Mouse (Mus musculus) thymus, postnatal 10 days (tissue): ENCODE data around the gene Zbtb3.

Experiments used
- DNase-seq, 2 experiments: peaks; one replicate each; pipeline ENCODE4 v3.0.0; 2021; ENCODE audit warnings: low spot score in 2 of 2

The Zbtb3 gene

DNA sequence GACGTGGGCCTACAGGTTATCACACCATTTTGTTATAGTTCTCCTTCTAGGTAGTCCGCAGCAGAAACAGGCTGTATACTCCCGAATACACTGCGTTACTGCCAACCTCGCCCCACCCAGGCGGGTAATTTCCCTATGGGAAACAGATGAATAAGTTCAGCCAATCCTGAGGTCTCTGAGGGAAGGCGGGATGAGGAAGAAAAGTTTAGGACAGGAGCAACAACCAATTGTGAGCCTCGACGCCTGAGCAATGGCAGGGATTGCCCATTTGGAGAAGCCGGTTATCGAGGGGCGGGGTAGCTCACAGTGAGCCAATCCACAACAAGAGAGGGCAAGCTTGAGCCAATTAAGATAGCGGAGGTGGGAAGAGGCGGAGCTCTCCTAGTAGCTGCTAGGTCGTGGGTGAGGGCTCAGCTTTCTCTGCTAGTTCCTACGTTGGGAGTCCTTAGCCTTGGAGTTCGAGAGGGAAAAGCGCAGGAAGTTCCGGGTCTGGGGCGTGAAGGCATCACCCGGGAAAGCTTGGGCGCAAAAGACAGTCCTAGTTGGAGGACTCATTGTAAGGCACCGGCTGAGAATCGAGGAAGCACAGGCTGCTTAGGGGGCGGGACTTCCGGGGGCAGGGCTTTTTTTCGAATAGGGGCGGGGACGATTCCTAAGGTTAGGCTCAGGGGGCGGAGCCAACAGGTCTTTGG is at the start of gene Zbtb3:
Gene Zbtb3, plus strand, starts transcription at position 426 of the 692 bp plus-strand sequence.
- DNase-seq: peak; percentile 85 to 92

DNA sequence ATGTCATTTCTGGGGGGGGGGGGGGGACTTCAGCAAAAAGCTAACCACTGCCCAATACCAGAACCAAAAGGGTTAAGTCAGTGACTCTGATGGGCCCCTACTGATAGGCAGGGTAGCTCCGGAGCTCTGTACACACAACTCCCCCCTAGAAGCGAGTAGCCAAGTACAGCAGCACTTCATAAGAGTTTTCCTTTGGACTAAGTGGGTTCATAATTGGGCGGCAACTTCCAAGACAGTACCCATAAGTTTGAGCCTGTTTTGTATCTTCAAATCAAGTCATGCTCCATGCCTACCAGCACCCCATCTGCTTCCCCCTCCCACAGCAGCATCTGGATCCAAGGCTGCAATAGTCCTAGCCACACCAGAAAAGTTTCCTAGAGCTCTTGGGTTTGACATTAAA is 46.7 kb upstream of the Zbtb3 start:
- no peak for DNase-seq

DNA sequence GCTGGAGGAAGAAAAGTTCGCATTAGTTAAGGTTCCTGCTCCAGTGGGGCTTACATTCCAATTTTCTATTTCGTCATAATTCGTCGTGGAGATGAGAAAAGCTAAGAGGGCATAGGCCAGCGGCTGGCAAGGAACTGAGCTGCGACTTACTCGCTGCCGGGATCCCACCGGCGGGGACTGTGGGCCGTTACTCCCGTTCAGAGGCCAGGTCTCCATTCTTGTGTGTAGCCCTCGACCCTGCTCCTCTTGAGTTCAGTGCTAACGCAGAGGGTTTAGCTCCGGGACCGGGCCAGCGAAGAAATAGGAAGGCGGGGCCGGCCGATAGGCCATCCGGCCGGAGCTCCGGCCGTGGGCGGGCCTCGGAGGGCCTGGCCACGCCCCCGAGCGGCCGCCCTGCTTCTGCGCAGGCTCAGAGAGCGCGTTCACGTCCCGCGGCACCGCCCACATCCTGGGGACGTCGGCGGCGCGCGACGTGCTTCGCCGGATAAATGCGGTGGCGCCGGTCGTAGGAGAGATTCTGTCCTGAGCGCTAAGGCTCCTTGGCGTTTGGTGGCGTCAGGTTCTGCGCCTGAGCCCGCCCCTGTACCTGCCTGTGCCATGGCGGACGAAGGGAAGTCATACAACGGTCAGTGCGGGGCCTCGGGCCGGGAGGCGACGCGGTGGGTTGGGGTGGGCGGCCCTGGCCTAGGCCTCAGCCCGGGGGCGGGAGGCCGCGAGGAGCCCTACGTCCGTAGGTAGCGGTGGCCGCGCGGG is 45.5 kb upstream of the Zbtb3 start, which contains the start of gene Nxf1:
Gene Nxf1, plus strand, starts transcription at position 439 of the 753 bp plus-strand sequence.
- DNase-seq: peak; percentile 86 to 93

DNA sequence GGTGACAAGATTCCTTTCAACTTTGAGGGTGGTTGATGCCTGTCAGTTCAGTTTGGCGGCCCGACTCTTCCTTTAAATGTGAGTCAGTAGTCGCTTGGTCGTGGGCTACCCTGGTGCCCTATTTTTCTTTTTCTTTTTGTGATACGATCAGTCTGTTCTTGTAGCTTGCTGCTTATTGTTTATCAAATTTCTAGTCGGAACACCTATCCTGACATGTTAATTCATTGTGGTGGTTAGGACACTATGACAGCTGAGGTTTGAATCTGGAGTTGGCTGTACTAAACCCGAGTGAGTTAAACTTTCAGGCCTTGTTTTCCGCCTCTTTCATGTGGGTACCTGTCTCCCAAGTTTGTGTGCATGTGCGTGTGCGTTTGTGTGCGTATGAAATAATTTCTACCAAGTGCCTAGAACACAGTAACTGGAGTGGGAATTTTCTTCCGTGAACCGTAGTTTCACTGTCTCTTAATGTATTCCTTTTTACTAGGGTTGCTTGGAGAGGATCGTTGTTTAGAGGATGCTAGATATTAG is 44.8 kb upstream of the Zbtb3 start:
- DNase-seq: no peak

DNA sequence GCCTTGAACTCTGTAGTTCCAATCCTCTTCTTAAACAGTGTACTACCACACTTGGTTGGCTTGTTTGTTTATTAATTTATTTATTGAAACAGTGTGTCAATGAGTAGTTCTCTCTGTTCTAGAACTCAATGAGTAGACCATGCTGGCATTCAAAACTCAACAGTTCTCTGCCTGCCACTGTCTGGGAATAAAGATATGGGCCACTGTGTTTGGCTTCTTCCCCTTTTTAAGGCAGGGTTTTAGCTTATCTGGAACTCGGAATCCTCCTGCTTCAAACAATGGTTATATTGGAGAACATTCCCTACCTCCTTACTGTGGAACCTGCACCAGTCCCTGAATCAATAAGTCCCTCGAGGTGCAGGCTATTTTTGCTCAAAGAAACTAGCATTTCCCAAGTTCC is 43.5 kb upstream of the Zbtb3 start:
- DNase-seq: no peak

DNA sequence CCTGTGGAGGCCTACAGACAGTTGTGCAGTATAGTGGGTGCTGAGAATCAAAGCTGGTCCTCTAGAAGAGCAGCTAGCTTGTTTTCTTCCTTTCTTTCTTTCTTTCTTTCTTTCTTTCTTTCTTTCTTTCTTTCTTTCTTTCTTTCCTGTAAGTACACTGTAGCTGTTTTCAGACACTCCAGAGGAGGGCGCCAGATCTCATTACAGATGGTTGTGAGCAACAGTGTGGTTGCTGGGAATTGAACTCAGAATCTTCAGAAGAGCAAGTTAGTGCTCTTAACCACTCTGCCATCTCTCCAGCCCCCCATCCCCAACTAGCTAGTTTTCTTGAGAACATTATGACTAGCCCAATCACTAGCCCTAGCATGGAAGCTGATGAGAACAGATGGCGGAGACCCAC is 41.6 kb upstream of the Zbtb3 start:
- DNase-seq: no peak

DNA sequence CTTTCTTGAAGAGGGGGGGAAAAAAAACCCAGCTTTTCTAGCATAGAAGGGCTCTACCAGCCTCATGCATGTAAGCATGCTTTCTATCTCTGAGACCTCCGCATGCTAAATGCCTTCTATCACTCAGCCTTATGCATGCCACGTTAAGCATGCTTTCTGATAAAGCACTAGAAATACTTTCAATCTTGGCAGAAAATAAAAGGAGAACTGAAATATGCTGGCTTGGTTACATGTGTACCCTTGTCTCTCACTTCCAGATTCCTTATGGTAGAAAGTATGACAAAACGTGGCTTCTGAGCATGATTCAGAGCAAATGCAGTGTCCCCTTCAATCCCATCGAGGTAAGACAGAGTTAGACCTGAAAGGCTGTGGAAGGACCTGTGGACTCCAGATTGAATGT is 39.1 kb upstream of the Zbtb3 start:
- no peak for DNase-seq

DNA sequence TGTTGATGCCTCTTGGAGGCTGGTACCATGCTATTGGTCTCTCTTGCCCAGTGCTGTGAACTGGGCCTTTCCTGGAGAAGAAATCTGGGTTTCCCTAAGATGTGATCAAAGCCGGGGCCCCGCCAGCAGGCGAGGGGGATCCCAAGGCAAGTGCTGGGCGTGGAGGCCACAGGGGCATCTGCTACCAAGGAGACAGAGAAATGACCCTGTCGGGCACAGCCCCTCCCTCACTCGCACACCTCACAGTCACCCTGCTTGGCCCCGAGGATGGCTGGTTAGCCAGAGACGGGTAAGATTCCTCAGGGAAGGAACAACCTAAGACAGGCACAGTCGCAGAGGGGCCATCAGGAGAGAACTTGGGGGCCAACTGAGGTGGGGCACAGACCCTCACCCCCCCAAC is 36.8 kb upstream of the Zbtb3 start:
- no peak for DNase-seq

DNA sequence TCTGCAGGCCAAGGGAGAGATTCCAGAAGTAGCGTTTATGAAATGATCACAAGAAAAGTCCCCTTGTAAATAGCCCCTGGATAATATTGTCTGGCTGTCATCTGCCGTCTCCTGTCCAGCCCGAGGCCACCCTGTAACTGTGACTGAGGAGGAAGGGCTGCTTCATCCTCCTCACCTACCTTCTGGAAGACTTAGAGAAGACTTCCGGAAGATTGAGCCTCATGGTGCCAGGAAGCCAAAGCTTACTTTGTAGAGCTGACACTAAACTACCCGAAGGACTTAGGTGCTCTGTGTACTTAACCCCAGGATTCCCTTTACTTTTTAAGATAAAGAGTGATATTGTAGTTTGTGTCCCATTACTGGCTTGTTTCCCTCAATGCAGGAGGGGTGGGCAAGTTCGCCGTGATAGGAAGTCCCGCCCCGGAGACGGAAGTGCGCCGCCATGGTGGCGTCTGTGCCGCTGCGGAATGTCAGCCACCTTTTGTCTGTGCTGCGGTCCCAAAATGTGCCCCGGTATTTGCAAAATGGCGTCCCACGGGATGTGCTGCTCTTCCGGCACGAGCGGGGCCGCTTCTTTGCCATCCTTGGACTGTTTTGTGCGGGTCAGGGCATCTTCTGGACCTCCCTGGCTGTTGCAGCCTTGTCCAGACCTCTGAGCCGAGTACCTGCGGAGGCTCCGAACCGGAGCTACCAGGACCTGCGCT is 31.6 kb upstream of the Zbtb3 start, which contains the start of gene Tmem223:
Gene Tmem223, plus strand, starts transcription at position 430 of the 704 bp plus-strand sequence.
- peak; percentile 73 to 85 for DNase-seq

DNA sequence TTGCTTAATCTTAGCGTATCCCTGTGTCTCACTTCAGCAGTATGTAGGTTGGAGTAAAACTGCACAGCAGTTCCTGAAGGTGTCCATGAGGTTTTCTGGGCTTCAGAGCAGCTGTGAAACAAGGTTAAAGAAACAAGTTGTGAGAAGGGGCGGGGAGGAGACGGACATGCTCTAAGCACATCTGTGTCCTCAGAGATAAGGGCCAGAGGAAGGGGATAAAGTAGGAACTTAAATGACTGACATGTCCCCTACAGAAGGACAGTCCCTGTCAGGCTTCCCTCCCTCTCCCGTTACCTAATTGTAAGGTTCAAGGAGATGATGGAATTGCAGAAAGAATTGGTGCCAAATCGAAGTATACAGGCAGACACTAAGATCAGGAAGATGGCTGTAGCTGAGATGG is 29.4 kb upstream of the Zbtb3 start:
- no peak for DNase-seq

DNA sequence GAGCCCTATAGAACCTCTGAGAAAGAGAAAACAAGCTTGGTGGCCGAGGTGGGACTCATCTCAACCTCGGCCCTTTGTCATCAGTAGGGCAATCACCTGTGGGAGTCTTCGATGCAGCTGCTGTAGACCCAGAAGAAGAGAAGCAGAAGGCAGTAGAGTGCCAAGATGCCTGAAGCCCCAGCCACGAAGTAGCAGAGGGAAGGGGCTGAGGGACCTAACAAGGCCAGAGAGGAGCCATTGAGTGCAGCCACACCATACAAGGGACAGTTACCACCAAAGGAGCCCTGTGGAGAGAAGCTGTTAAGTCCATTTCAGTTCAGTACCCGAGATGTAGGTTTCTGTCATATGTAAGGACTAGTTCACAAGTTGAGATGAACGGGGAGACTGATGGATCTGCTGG is 28.9 kb upstream of the Zbtb3 start:
- DNase-seq: no peak

DNA sequence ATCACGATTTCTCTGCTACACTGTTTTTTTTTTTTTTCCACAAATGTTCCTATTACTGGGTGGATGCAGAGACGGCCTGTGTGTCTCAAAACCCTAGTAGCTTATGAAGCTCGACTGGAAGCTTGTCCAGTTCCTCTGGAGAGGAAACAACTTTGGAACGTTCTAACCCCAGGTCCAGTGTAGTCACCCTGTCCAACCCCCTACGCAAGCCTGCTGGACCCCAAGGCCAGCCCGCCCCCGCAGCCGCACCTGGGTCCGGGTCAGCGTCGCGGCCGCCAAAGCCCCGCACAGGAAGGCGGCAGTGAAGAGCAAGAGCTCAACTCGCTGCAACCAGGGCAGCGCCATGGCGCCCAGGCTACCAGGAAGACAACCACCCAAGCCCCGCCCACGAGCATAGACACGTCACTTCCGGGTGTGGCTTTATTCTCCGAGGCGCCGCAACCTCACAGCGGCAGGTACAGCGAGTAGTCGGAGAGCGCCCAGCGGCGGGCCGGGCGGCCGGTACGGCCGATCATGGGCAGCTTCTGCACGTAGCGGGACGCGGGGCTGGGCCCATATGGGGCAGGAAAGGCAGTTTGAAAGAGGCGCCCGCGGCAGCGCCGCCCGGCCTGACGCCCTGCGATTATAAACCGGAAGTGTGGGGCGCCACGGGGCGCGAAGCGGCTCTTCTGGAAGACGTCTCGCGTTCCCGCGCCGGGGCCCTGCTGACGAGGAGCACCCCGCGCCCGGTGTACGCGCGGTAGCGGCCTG is 28.1 kb upstream of the Zbtb3 start, which contains the start of gene Tmem179b:
Gene Tmem179b, minus strand, starts transcription at position 382 of the 750 bp plus-strand sequence.
- peak; percentile 94 to 98 for DNase-seq

DNA sequence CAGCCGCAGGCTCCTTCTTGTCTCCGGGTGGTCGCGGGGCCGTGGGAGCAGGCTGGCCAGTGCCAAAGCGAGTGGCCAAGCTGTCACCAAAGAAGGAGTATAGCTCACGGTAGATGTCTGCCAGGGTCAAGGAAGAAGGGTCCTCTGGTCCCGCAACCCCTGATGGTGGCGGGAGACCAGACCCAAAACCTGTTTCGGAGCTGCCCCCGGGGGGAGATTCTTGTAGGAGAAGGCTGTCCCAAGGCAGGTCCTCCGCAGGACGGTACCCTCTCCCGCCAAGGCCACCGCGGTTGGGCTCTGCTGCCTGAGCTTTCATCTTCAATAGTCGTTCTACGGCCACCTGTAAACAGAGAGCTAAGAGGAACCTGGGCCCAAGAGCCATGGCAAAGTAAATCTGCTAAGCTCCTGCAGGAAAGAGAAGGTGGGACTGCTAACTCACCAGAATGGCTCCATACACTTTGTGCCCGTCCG is 27.4 kb upstream of the Zbtb3 start:
- DNase-seq: peak; percentile 28 to 43

DNA sequence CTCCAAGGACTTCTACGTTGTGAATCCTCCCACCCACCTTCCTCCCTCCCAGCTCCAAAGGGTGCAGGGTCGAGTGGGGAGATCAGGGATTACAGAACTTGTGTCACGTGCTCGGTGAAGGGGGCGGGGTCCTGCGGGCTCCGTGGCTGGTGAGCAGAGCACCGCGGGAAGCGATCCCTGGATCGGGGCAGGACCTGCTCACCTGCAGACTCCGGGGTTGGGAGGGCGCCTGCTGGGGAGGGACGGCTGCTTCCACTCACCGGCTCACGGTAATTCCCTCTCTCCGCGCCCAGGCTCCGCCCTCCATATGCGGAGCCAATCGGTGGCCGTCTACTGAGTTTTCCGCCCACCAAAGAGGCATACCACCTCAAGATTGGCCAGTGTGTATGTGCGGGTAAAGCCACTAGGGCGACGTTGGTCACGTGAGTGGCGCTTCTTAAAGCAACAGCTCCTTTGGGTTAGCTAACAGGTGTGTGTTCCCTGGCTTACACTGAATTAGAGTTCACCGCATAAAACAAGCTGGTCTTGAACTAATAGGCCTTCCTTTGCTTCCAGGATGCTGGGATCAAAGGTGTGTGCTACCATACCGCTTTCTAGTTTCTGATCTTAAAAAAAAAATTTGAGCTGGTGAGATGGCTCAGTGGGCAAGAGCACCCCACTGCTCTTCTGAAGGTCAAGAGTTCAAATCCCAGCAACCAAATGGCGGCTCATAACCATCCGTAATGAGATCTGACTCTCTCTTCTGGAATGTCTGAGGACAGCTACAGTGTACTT is 16.2 kb upstream of the Zbtb3 start, which contains the start of gene Taf6l:
Gene Taf6l, minus strand, starts transcription at position 410 of the 774 bp plus-strand sequence.
- DNase-seq: peak; percentile 87 to 92

DNA sequence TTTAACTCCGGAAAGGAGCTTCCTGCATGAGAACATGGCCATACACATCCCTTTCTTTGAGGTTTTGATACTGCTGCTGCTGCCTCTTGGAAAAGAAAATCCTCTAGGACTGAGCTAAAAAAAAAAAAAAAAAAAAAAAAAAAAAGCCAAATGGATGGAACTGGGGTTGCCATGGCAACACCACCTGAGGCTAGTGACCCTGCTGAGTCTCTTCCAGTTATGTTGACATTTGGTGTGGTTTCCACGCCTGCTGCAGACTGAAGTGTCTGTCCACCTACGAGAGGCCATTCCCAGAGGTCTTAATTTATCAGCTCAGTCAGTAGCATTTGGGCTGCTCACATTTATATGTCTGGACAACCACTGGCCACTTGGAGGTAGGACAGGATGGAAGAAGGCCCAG is 13.8 kb upstream of the Zbtb3 start:
- DNase-seq: no peak

DNA sequence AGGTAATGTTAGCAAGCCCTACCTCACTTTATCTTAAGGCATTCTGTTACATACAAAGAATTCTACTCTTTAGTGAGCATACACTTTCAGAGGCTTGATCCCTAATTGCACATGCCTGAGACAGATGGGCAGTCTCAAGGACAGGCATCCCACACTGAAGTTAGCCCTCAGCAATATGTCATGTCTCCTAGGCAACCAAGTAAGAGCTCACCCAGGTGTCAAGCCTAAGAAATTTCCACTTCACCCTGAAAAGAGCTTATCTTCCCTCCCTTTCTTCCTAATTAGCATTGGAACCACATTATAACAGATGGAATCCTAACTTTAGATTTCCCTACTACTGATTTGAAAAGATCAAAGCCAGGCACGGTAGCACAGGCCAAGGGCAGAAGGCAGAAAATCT is 13.2 kb upstream of the Zbtb3 start:
- DNase-seq: no peak

DNA sequence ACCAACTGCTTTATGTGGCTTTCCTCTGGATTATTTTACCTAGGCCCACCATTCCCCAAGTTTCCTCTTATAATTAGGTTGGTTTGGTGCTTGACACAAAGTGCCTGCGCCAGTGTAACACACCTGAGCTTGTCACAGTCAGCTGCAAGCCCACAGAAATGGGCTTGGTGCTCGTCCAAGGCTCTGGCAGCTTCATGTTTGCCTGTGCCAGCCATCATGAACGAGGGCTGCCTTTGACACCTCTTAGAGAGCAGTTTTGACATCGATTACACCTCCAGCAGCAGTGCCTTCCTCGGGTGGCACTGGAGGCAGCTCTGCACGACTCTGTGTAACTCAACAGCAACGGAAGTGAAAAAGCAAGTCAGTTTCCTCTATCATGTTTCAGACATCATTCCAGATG is 12.2 kb upstream of the Zbtb3 start:
- no peak for DNase-seq

DNA sequence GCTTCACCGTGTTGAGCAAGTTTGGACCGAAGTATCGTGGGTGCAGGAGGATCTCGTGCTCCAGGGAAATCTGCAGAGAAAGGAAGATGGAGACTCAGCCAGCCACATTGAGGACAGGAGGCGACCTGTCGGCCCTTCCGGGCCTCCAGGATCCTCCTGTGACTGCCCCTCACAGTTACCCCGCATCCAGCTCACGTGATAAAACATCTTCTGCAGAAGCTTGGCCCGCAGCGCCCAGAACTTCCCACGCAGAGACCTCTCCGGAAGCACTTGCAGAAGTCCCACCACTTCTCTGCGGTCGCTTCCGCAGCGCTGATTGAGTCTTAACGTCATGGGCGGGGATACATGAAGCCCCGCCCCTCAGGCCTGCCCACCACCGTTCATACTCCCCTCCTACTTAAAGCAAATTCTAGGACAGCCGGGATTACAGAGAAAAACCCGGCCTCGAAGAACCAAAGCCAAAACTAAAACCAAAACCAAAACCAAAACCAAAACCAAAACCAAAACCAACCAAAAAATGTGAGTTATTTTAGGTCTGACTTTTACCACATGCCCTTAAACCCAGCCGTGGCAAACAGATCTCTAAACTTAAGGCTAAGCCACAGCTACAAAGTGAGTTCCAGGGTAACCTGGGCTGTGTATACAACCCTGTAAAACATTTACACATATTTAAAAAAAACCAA is 4.0 kb upstream of the Zbtb3 start, which contains the start of gene Polr2g:
Gene Polr2g, minus strand, starts transcription at position 314 of the 683 bp plus-strand sequence.
- DNase-seq: peak; percentile 85 to 87

DNA sequence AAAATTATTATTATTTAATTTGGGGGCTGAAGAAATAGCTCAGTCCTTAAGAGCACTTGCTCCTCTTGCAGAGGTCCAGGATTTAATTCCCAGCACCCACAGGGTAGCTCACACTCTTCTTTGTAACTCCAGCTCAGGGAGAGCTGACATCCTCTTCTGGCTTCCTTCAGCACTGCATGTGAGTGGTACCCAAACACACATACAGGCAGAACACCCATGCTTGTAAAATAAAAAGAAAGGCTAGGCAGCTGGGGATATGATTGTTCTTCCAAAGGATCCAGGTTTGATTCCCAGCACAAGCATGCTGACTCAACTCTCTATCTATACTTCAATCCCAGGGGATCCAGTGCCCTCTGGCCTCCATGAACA is 3.4 kb upstream of the Zbtb3 start:
- DNase-seq: no peak
